Mouse (Mus musculus) limb, embryonic 14.5 days (tissue): ENCODE results near the gene Apoa5. TPM values are rescaled to one million over a fixed set of nuclear protein-coding genes. Genes with fewer than 3 reads are reported as not detected.

ENCODE experiments used
- ATAC-seq: fragments of 200-750 bp; cut with Nextera tagmentation; 2 replicates; pipeline ENCODE4 v1.8.0; 2017; ENCODE audit warnings: low read depth, moderate number of reproducible peaks, moderate TSS enrichment; ENCODE audit not compliant: low FRiP score
- DNase-seq: peaks from one replicate; pipeline ENCODE4 v3.0.0-alpha.2; 2015; ENCODE audit warnings: low spot score
- H3K27ac ChIP-seq: fragments of 300-500 bp; sonication (generic); replicated peaks from 2 replicates; pipeline ENCODE4 v1.5.1; 2014; ENCODE audit warnings: low read depth, mild to moderate bottlenecking, low read length, moderate library complexity, mixed read lengths
- H3K27me3 ChIP-seq: fragments of 300-500 bp; sonication (generic); 2 replicates; pipeline ENCODE4 v1.6.1; 2014; ENCODE audit warnings: low read length, mixed read lengths; ENCODE audit not compliant: control insufficient read depth, insufficient read depth
- H3K36me3 ChIP-seq: fragments of 300-500 bp; sonication (generic); 2 replicates; pipeline ENCODE4 v1.6.1; 2014; ENCODE audit warnings: mild to moderate bottlenecking, low read length, moderate library complexity, mixed read lengths; ENCODE audit not compliant: control insufficient read depth, insufficient read depth
- H3K4me1 ChIP-seq: fragments of 300-500 bp; sonication (generic); 2 replicates; pipeline ENCODE4 v1.6.1; 2014; ENCODE audit warnings: antibody characterized with exemption, low read length, mixed read lengths; ENCODE audit not compliant: control insufficient read depth, insufficient read depth
- H3K4me2 ChIP-seq: fragments of 300-500 bp; sonication (generic); replicated peaks from 2 replicates; pipeline ENCODE4 v1.6.1; 2014; ENCODE audit warnings: low read depth, mild to moderate bottlenecking, low read length, moderate library complexity; ENCODE audit not compliant: severe bottlenecking
- H3K4me3 ChIP-seq: fragments of 300-500 bp; sonication (generic); replicated peaks from 2 replicates; pipeline ENCODE4 v1.5.1; 2014; ENCODE audit warnings: low read length
- H3K9ac ChIP-seq: fragments of 300-500 bp; sonication (generic); 2 replicates; pipeline ENCODE4 v1.6.1; 2014; ENCODE audit warnings: mild to moderate bottlenecking, low read depth, low read length, moderate library complexity; ENCODE audit not compliant: severe bottlenecking
- H3K9me3 ChIP-seq: fragments of 300-500 bp; sonication (generic); 2 replicates; pipeline ENCODE4 v1.6.1; 2016; ENCODE audit warnings: low read length; ENCODE audit not compliant: control insufficient read depth
- POLR2A ChIP-seq: fragments of 200-500 bp; IDR thresholded peaks from 2 replicates; pipeline ENCODE4 v1.8.0; 2012; ENCODE audit warnings: inconsistent platforms, mild to moderate bottlenecking, moderate library complexity, borderline replicate concordance; ENCODE audit not compliant: insufficient read depth, insufficient read length; ENCODE audit errors: extremely low read depth
- WGBS: fragments of 180-500 bp; shearing (Covaris S2); extraction: QIAGEN DNeasy Blood & Tissue Kit; methylation state at CpG from one replicate; pipeline ENCODE4 v1.1.7; 2014; 5-methylcytosine and 5-hydroxymethylcytosine counted together
- polyA plus RNA-seq, 2 experiments: library from polyadenylated mRNA; depleted of rRNA in 1 of 2; stranded (reverse) in 1 of 2; unstranded in 1 of 2; fragments of >200 nt; fragmentation: Nextera tagmentation in 1 of 2; extraction: Ambion mirVana in 1 of 2; gene quantifications; 2 replicates each; pipeline versions ENCODE4 v1.2.1 to v1.2.3; 2012 to 2014

Gene Apoa5
- polyA plus RNA-seq, 2 experiments, result not detected

GRCm38 (mm10) chr9:46274494-46274893 lies 6.1 kb downstream of the Apoa5 start:
- no peak for TF ChIP-seq POLR2A

DNA sequence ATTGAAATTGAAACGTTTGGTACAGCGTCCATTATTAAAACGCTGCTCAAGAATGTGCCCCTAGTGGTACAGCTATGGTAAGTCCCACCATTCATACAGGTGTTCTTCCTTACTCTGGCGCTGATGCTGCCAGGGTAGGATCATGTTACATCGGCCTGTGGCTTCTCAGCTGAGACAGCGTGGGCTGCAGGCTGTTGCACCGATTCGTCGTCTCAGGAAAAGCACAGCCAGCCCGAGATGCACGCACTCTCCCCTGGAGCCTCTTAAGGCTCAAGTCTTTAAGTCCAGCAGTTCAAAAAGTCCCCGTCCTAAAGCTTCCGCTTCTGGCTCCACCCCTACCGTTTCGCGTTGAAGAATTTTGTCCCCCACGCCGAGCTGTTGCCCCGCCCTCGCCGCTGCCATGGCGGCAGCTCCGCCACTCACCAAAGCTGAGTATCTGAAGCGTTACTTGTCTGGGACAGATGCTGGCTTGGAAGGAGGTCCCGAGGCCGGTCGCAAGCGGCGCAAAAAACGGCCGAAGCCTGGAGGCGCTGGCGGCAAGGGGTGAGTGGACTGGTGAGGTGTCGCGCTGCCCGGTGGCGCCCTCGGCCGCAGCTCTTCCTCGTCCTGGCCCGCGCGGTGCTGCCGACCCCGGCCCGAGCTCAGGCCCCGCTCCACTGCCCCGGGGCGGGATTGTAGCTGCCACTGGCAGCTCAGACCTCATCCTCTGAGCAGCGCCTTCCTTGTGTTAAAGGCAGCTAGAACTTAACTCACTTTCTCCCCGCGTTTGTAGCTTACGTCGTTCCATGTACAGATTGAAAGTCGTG lies 14.4 kb downstream of the Apoa5 start, which contains the start of gene Bud13:
TSS of gene Bud13 (plus strand) at position 378 of the 806 bp plus-strand sequence.
- Histone ChIP-seq H3K9ac (peak within 1 kb of the TSS; percentile 84), H3K4me2 (peak within 1 kb of the TSS; percentile 53), H3K27me3 (no peaks in the 10 kb centered on the region), H3K27ac (peak within 1 kb of the TSS; percentile 68), H3K4me3 (peak within 1 kb of the TSS; percentile 71), H3K36me3 (peaks cover 52% of the 10 kb centered on the region), H3K4me1 (peaks cover 6% of the 10 kb centered on the region), H3K9me3 (no peaks in the 10 kb centered on the region)
- ATAC-seq (peak; percentile 94), DNase-seq (peak; percentile 92)
- under 1% methylated on average over 51 of the region's 55 CpGs for WGBS
- peak; percentile 87; the same call in 1 of the 2 replicates for TF ChIP-seq POLR2A

More at GRCm38 (mm10) chr9:46274494-46274893, 6.1 kb downstream of the Apoa5 start:
- ATAC-seq, result no peak
- H3K4me3 ChIP-seq, result no peak overlapping the region
- H3K27ac ChIP-seq, result no peak overlapping the region
- no peak for DNase-seq
- H3K36me3 ChIP-seq, result peaks cover 47% of the 10 kb centered on the region
- H3K9ac ChIP-seq, result no peak overlapping the region
- H3K27me3 ChIP-seq, result no peaks in the 10 kb centered on the region
- H3K4me1 ChIP-seq, result peaks cover 5% of the 10 kb centered on the region; the same call in 1 of the 2 replicates
- H3K9me3 ChIP-seq, result no peaks in the 10 kb centered on the region
- H3K4me2 ChIP-seq, result no peak overlapping the region
- WGBS, result 90% methylated on average over 9 of the region's 9 CpGs

- H3K9me3 ChIP-seq, result no peaks in the 10 kb centered on the region
- H3K9ac ChIP-seq, result no peak overlapping the region
- WGBS, result 79% methylated on average over 4 of the region's 4 CpGs
- no peak for TF ChIP-seq POLR2A
- no peak for DNase-seq
- ATAC-seq, result no peak
- H3K4me2 ChIP-seq, result no peak overlapping the region
- H3K27me3 ChIP-seq, result no peaks in the 10 kb centered on the region
- peaks cover 62% of the 10 kb centered on the region for H3K36me3 ChIP-seq
- H3K4me1 ChIP-seq, result no peaks in the 10 kb centered on the region
- no peak overlapping the region for H3K4me3 ChIP-seq
- no peak overlapping the region for H3K27ac ChIP-seq
Measured at GRCm38 (mm10) chr9:46298381-46298780, 29.9 kb downstream of the Apoa5 start.

- Histone ChIP-seq H3K4me1 (no peaks in the 10 kb centered on the region), H3K9ac (no peak overlapping the region), H3K36me3 (peaks cover 29% of the 10 kb centered on the region), H3K4me2 (no peak overlapping the region), H3K27ac (no peak overlapping the region), H3K9me3 (no peaks in the 10 kb centered on the region), H3K4me3 (no peak overlapping the region), H3K27me3 (no peaks in the 10 kb centered on the region)
- WGBS, result 16% methylated on average over 2 of the region's 2 CpGs
- ATAC-seq (no peak; the same call in 1 of the 2 replicates), DNase-seq (peak; percentile 69)
- TF ChIP-seq POLR2A, result no peak
Measured at GRCm38 (mm10) chr9:46302142-46302541, 33.7 kb downstream of the Apoa5 start.

DNA sequence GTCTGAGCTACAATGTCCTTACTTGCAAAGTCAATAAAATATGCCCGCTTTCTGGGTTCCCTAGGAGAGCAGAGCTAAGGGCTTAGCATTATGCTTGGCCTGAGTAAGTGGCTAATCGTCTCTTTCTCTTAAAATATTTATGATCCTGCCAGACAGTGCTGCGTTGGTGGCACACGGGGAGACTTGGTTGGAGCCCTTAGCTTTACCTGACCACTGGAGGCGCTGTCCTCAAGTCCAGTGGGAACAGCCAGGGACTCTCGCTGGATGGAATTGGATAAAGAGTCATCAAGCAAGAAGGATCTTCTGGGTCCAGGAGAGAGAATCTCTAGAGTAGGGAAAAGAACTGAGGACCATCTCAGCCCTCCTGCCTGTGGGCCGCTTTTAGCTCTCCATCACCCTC lies 40.7 kb downstream of the Apoa5 start:
- ATAC-seq (no peak), DNase-seq (no peak)
- no peak overlapping the region for H3K4me2 ChIP-seq

More for the DNA sequence above, 40.7 kb downstream of the Apoa5 start:
- Histone ChIP-seq H3K4me3 (no peak overlapping the region), H3K27ac (no peak overlapping the region), H3K4me1 (no peaks in the 10 kb centered on the region), H3K9me3 (no peaks in the 10 kb centered on the region), H3K36me3 (no peaks in the 10 kb centered on the region), H3K9ac (no peak overlapping the region), H3K27me3 (no peaks in the 10 kb centered on the region)
- no peak for TF ChIP-seq POLR2A
- 13% methylated on average over 7 of the region's 7 CpGs for WGBS
